Mouse (Mus musculus) E14TG2a.4 (cell line): ENCODE measurements at regions not wholly inside any gene's neighbourhood (a gene's known extent, or its start where the extent isn't known, plus 50 kb on each side); places are given as distances from the start of the nearest gene placed in this dataset.

Experiments
- H3K27me3 ChIP-seq: 2 replicates; pipeline ENCODE4 v1.6.1; 2014; ENCODE audit warnings: low read length, control low read depth; ENCODE audit not compliant: insufficient read depth
- H3K36me3 ChIP-seq: 2 replicates; pipeline ENCODE4 v1.6.1; 2014; ENCODE audit warnings: low read length, control low read depth; ENCODE audit not compliant: insufficient read depth
- H3K4me1 ChIP-seq: replicated peaks from 2 replicates; pipeline ENCODE4 v1.6.1; 2014; ENCODE audit warnings: low read depth, low read length, control low read depth
- H3K4me3 ChIP-seq: replicated peaks from 2 replicates; pipeline ENCODE4 v1.5.1; 2014; ENCODE audit warnings: mild to moderate bottlenecking, low read length
- H3K9me3 ChIP-seq: 2 replicates; pipeline ENCODE4 v1.6.1; 2014; ENCODE audit warnings: low read length, control low read depth
- CTCF ChIP-seq: conservative IDR thresholded peaks from 2 replicates; pipeline ENCODE4 v1.5.1; 2014; ENCODE audit warnings: low read length
- NANOG ChIP-seq: IDR thresholded peaks from 2 replicates; pipeline ENCODE4 v1.6.1; 2014; ENCODE audit warnings: borderline replicate concordance, low read length, mixed read lengths
- POU5F1 ChIP-seq: IDR thresholded peaks from 2 replicates; pipeline ENCODE4 v1.6.1; 2014; ENCODE audit warnings: low read length, borderline replicate concordance

- H3K9me3 ChIP-seq, result no peaks in the 10 kb centered on the region
- TF ChIP-seq NANOG (no peak), POU5F1 (no peak), CTCF (no peak)
- H3K4me1 ChIP-seq, result peaks cover 4% of the 10 kb centered on the region
- no peak overlapping the region for H3K4me3 ChIP-seq
- no peaks in the 10 kb centered on the region for H3K36me3 ChIP-seq
- no peaks in the 10 kb centered on the region for H3K27me3 ChIP-seq
These were observed 51.3 kb upstream of the Cd28 start for GRCm38 (mm10) chr1:60665329-60665728.

GRCm38 (mm10) chr1:60662301-60662986 lies 54.2 kb upstream of the Cd28 start:
- TF ChIP-seq CTCF, result no peak
- TF ChIP-seq POU5F1, result no peak
- no peak for TF ChIP-seq NANOG
- H3K9me3 ChIP-seq, result peaks cover 12% of the 10 kb centered on the region; the same call in 1 of the 2 replicates
- no peaks in the 10 kb centered on the region for H3K27me3 ChIP-seq
- peaks cover 4% of the 10 kb centered on the region for H3K4me1 ChIP-seq
- H3K4me3 ChIP-seq, result no peak overlapping the region
- no peaks in the 10 kb centered on the region for H3K36me3 ChIP-seq

- Histone ChIP-seq H3K4me1 (peaks cover 4% of the 10 kb centered on the region), H3K4me3 (no peak overlapping the region), H3K9me3 (peaks cover 13% of the 10 kb centered on the region; the same call in 1 of the 2 replicates), H3K36me3 (no peaks in the 10 kb centered on the region), H3K27me3 (no peaks in the 10 kb centered on the region)
- TF ChIP-seq NANOG (no peak), POU5F1 (no peak)
These were observed 54.7 kb upstream of the Cd28 start for GRCm38 (mm10) chr1:60661857-60662256.

GRCm38 (mm10) chr1:60659604-60660003 lies 57.0 kb upstream of the Cd28 start:
- no peaks in the 10 kb centered on the region for H3K36me3 ChIP-seq
- peaks cover 4% of the 10 kb centered on the region for H3K4me1 ChIP-seq
- no peak overlapping the region for H3K4me3 ChIP-seq
- peaks cover 13% of the 10 kb centered on the region; the same call in 1 of the 2 replicates for H3K9me3 ChIP-seq
- no peaks in the 10 kb centered on the region for H3K27me3 ChIP-seq
- TF ChIP-seq NANOG, result no peak

- H3K4me1 ChIP-seq, result peaks cover 4% of the 10 kb centered on the region
- H3K36me3 ChIP-seq, result no peaks in the 10 kb centered on the region
- no peaks in the 10 kb centered on the region for H3K27me3 ChIP-seq
- no peak overlapping the region for H3K4me3 ChIP-seq
- TF ChIP-seq POU5F1 (no peak), NANOG (no peak), CTCF (no peak)
- H3K9me3 ChIP-seq, result peaks cover 18% of the 10 kb centered on the region; the same call in 1 of the 2 replicates
These were observed 57.6 kb upstream of the Cd28 start for GRCm38 (mm10) chr1:60659041-60659440.

- H3K9me3 ChIP-seq, result peaks cover 18% of the 10 kb centered on the region; the same call in 1 of the 2 replicates
- H3K36me3 ChIP-seq, result no peaks in the 10 kb centered on the region
- H3K4me3 ChIP-seq, result no peak overlapping the region
- peaks cover 4% of the 10 kb centered on the region for H3K4me1 ChIP-seq
- TF ChIP-seq NANOG, result no peak
- no peak for TF ChIP-seq CTCF
- TF ChIP-seq POU5F1, result no peak
- H3K27me3 ChIP-seq, result no peaks in the 10 kb centered on the region
These were observed 58.2 kb upstream of the Cd28 start for GRCm38 (mm10) chr1:60658383-60658782.

- Histone ChIP-seq H3K4me1 (peaks cover 4% of the 10 kb centered on the region), H3K4me3 (no peak overlapping the region), H3K27me3 (no peaks in the 10 kb centered on the region), H3K36me3 (no peaks in the 10 kb centered on the region), H3K9me3 (peaks cover 18% of the 10 kb centered on the region; the same call in 1 of the 2 replicates)
- TF ChIP-seq POU5F1 (no peak), CTCF (no peak), NANOG (no peak)
These were observed 59.1 kb upstream of the Cd28 start for GRCm38 (mm10) chr1:60657511-60657910.

GRCm38 (mm10) chr1:60656976-60657375 lies 59.6 kb upstream of the Cd28 start:
- TF ChIP-seq NANOG, result no peak
- no peak for TF ChIP-seq POU5F1
- no peak for TF ChIP-seq CTCF
- Histone ChIP-seq H3K4me1 (no peaks in the 10 kb centered on the region), H3K4me3 (no peak overlapping the region), H3K27me3 (no peaks in the 10 kb centered on the region), H3K36me3 (no peaks in the 10 kb centered on the region), H3K9me3 (peaks cover 18% of the 10 kb centered on the region; the same call in 1 of the 2 replicates)
